Mouse (Mus musculus) gastrocnemius, postnatal 14 days (tissue): ENCODE measurements around the gene Inpp4b. TPM values are rescaled to one million over a fixed set of nuclear protein-coding genes. Genes with fewer than 3 reads are reported as not detected.

Experiments used
- DNase-seq: peaks from one replicate; pipeline ENCODE4 v3.0.0; 2021; ENCODE audit warnings: mixed read lengths
- intact Hi-C: fragments of 180-260 bp; cut with DNase I; formaldehyde crosslinking; loops from one replicate; pipeline ENCODE4 v1.15.1; 2025; ENCODE audit warnings: low total_unique reads
- long read RNA-seq, 2 experiments: library from polyadenylated mRNA; stranded (forward); transcript quantifications; one replicate each; pipeline ENCODE4 v2.0.0; 2021
- total RNA-seq, 2 experiments: library from RNA; stranded (reverse); gene quantifications; 2 replicates each; pipeline ENCODE4 v1.2.3; 2021

The Inpp4b gene
- total RNA-seq = 10 to 100 TPM; 13.2 to 16.5 TPM
- long read RNA-seq, experiment 1, partial matches to known transcripts = 2 of 3 reads
- long read RNA-seq, experiment 1, other reads (novel, unspliced or antisense) = 1 of 3 reads
- long read RNA-seq, experiment 2, partial matches to known transcripts = 0 of 4 reads
- long read RNA-seq, experiment 2, other reads (novel, unspliced or antisense) = 4 of 4 reads

- intact Hi-C loops = loop anchor here (10.0 kb wide), 1 partner anchor 462 kb away; no protein-coding TSS in a partner anchor
Observed at GRCm38 (mm10) chr8:81342236-81342998, at the start of gene Inpp4b. Gene Inpp4b, plus strand, starts transcription at chr8:81342556.

DNA sequence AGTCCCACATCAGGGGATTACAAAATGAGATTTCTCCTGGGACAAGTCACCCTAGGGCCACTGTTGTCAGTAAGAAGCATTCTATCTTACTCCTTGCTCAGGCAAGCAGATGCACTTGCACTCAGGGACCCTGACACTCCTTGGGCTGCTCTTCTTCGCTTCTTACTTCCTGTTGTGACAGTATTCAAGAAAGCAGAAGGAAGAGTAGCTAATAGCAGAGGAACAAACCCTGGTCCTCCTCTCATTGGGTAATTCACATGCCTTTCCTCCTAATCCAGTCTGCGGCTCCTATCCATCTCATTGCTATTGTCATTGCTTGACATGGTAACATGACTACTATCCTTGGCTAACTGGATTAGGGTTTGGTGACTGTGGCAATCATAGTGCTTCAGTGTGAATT is 7.1 kb upstream of the Inpp4b start:
- intact Hi-C loops = no loop called here
- no peak for DNase-seq

More at GRCm38 (mm10) chr8:81342236-81342998, at the start of gene Inpp4b:
- DNase-seq = peak; percentile 39

DNA sequence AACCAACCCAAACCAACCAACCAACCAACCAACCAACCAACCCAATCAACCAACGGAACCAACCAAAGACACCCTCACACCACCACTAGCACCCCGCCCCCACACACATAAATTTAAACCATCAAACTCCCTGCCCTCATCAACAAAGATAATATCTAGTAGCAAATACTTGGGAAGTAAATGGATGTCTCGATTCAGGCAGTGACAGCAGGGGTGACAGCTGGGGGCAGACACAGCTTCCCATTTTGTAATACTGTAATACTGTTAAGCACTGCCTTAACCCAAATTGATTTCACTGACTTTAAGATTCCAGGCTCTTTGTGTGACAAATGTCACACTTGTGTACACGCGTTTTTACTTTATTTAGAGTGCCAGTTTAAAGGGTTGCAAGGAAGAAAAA is 1.2 kb upstream of the Inpp4b start:
- DNase-seq = no peak
- intact Hi-C loops = loop anchor here (10.0 kb wide), 1 partner anchor 464 kb away; no protein-coding TSS in a partner anchor

DNA sequence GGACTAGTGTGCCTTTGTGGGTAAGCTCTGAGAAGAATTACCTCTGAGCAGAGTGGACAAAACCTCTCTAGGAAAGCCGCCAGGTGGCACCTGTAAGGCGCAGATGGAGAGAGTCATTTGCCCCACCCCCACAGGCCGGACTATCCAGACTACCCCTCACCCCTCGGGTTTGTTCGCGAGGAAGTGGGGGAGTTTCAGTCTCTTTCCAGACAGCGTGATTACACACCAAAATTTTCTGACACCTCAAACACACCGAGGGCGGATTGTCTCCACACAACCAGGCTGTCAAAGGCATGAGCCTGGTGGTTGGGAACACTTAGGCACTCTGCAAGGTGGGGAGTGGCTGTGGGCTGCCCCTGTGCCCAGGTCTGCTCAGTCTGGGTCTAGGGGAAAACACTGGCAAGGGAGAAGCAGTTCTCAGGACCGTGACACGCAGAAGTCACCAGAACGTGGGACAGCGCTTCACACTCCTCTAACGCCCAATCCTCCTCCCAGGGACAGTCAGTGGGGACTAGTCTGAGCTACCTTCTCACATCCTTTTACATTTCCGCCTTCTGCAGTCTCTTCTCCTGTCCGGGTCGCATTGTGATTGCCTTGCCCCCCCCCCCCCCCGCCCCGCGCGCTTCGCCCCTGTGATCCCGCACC is 643 bp upstream of the Inpp4b start:
- DNase-seq = peak; percentile 16
- intact Hi-C loops = loop anchor here (10.0 kb wide), 1 partner anchor 463 kb away; no protein-coding TSS in a partner anchor

DNA sequence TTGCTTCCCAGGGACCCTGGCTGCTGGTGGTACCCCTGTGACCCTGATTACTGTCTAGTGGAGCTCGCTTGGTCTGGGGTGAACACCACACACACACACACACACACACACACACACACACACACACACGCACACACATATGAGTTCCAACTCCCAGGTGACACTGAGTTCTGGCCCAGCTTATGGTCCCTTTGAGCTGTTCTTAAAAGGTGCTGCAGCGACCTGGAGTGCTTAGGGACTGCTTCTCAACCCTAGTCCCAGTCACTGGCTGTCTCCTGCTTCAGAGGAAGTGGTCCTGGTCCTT is 595 bp downstream of the Inpp4b start:
- no peak for DNase-seq
- intact Hi-C loops = loop anchor here (10.0 kb wide), 1 partner anchor 462 kb away; no protein-coding TSS in a partner anchor

DNA sequence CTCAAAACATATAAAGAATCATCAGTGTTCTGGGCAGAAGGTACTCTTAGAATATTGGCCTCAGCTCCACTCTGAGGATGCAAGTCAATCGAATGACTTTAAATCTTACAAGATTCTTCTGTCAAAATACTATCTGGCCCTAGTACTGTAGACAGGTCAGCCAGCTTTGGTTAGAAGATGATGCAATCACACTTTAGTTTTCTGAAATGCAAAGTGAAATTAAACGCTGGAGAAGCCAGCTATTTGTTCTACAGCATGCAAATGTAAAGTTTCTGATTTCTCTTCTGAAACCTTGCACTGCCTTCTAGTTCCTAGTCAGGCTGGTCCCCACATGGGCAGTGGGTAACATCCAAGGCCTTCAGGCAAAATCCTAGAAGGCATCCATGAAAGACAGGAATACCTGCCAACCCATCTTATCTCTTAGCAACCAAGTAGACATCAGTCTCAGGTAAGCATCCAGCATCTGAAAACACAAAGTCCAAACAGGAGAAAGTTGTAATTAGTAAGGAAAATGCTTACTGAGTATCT is 2.9 kb downstream of the Inpp4b start:
- DNase-seq = no peak
- intact Hi-C loops = loop anchor here (10.0 kb wide), 1 partner anchor 460 kb away; no protein-coding TSS in a partner anchor

DNA sequence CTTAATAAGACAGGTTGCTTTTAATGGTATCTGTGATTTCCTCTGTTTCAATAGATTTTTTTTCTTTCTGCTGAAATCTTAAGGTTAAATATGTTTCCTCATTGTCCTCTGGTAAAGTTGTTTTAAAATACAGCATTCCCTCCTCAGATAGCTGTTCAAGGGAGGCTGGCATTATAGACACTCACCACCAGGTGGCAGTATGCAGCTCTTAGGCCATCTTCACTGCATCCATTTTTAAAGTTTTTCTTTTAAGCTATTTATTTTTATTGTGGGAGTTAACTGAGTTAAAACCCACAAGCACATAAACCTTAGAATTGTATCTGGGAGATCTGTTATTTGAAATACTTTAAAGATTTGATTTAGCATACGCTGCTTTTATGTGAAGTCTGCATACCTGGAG is 7.1 kb downstream of the Inpp4b start:
- intact Hi-C loops = loop anchor here (10.0 kb wide), 1 partner anchor 455 kb away; no protein-coding TSS in a partner anchor
- peak; percentile 12 for DNase-seq

DNA sequence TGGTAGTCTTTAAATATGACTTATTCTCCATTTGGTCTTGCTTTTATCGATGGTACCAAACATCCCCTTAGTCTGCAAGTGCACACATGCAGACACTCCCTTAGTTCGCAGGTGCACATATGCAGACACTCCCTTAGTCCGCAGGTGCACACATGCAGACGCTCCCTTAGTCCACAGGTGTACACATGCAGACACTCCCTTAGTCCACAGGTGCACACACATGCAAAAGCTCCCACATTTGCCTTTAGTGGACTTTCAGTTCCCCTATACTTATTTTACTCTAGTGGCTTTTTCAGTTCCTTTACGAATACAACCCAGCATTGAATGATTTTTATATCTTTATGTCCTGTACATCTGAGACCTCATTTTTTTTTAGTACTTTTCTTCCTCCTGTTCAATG is 11.1 kb downstream of the Inpp4b start:
- intact Hi-C loops = no loop called here
- no peak for DNase-seq

DNA sequence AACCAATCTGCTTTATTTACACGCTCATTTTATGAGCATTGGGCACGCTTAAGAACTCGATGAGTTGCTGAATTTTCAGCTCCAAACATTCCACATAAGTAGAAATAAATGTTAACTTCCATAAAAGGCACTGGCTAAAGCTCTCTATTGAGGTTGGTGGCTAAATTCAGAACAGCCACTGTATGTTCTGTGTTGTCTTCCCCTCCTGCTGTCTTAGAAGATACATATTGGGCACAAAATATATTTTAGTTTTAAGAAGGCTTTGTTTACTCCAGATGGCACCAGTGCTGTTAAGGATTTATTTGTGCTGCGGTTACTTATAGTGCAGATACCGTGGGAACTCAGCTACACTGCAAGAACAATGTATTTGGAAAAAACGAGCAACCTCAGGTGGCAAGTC is 15.8 kb downstream of the Inpp4b start:
- intact Hi-C loops = no loop called here
- no peak for DNase-seq

DNA sequence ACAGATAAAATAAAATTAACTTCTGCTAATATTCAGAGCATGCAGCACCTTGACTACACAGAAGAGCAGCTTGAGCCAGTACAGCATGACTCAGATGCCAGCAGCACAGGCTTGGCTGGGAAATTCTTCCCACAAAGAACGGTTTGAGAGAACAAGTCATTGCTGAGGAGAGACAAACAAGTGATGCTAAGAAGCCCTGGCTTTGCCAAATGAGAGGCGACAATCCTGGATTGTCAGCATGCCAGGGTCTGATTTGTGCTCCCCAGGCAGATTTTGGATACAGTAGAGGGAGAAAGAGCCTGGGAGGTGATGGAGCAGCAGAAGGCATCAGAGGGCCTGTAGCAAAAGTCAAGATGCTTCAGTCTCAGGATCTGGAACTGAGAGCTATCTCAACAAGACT is 18.2 kb downstream of the Inpp4b start:
- intact Hi-C loops = no loop called here
- DNase-seq = no peak

DNA sequence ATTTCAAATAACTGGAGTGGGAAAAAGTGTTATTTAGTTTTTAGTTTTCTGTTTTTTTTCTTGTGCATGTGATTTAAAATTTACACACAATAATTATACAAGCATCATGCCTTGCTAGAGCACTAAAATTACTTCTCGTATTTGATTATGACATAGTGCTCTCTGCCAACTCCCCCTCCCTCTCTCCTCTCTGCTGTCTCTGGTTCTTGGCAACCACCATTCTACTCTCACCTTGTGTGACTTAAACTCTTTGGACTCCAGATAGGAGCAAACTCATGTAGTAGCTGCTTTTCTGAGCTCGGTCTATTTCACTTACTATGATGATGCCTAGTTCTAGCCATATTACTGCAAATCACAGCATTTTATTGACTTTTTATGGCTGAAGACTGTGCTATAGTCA is 18.8 kb downstream of the Inpp4b start:
- intact Hi-C loops = no loop called here
- DNase-seq = no peak

DNA sequence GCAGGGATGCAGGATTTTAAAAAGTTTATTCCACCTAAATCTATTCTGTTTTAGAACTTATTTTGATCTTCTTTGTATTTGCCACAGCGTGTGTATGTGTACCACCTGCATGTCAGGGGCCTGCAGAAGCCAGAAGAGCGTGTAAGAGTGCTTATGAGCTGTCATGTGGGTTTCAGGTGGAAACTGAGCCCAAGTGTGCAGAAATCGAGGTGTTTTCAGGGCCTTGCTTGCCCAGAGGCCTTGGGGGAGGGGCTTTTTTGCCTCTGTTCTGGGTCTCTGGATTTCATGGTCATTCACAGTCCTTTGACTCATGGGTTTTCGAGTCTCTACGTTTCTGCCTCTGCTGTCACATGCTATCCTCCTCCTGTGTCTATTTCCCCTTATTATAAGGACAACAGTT is 28.3 kb downstream of the Inpp4b start:
- intact Hi-C loops = no loop called here
- no peak for DNase-seq

GRCm38 (mm10) chr8:81371844-81372243 is 29.5 kb downstream of the Inpp4b start:
- intact Hi-C loops = no loop called here
- no peak for DNase-seq

DNA sequence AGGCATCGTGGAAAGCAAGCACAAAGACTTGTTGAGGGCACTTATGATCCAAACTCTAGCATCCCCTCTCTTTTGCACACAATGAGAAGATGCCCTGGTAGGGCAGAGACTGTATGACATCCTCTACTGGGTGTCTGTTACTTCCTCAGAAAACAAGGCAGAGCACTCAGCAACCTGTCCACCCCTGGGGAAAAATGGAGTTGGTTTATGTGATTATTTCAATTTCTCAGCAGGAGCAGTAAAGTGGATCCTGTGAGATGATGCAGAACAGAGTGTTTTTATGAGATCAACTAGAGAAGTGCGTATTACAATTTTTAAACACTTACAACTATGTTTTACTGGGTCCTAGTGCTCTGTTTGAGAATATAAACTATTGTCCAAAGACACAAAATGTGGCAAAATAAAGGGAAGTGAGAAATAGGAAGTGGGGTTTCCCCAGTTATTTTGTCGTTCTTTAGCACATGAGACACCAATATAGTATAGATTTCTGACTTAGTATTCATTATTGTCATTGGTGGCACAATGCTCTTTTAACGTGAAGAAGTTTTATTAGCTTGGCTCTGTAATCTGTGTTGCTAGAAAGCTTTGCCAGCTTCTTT is 32.6 kb downstream of the Inpp4b start:
- DNase-seq = no peak
- intact Hi-C loops = no loop called here

DNA sequence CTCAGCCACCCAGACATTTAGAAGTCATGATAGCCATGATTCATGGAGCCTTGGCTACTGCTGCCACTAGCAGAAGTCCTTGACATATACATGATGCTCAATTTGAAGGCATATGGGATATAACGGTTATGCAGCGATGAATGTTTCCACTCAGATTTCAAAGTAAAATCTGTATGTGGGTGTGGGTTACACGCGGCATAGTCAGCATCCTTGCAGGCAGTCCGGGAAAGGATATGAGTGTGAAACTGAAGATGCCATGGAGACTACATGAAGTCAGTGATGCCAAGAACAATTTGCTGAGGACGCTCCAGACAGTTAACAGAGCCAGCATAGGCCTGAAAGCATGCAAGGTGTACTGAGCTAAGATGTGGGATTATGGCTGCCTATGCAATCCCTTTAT is 46.6 kb downstream of the Inpp4b start:
- DNase-seq = no peak
- intact Hi-C loops = no loop called here

DNA sequence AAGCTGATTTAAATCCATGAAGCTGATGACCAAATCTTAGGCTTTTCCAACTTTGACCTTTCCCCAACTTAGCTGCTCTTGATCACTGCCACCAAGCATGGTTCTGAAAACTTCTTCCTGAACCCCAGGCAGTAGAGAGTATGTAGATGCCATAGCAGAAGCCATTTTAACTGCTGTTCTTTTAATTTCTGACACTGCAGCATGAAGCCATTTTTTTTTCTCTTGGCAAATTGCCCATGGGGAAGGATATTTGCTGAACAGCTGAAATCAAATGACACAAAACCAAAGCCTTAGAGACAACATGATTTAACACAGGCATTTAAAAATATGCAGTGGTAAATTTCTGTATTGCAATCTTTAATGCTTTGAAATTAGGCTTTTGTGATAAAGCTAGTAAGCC is 56.7 kb downstream of the Inpp4b start:
- intact Hi-C loops = no loop called here
- no peak for DNase-seq

GRCm38 (mm10) chr8:81399501-81399900 is 57.1 kb downstream of the Inpp4b start:
- no peak for DNase-seq
- intact Hi-C loops = no loop called here

GRCm38 (mm10) chr8:81412707-81413106 is 70.4 kb downstream of the Inpp4b start:
- no peak for DNase-seq

DNA sequence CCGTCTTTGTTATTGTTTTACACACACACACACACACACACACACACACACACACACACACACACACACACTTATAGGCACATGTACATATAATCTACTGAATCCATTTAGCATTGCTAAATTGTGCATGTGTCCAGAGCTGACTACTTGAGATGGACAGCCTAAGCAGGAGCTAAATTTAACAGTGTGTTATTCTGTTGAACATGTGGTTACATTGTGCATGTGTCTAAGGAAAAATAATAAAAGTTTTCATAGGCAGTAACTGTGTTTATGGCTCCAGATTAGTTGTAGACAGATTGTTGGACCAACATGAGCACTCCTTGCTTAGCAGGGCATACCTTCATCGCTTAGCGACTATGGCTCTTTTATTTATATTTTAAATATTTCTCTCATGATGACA is 101.6 kb downstream of the Inpp4b start:
- no peak for DNase-seq
- intact Hi-C loops = no loop called here

More at GRCm38 (mm10) chr8:81412707-81413106, 70.4 kb downstream of the Inpp4b start:
- intact Hi-C loops = no loop called here

- DNase-seq = no peak
- intact Hi-C loops = no loop called here
Observed at GRCm38 (mm10) chr8:81449798-81450197, 107.4 kb downstream of the Inpp4b start.
